Mouse (Mus musculus) bone marrow macrophage, adult 2 months (primary cell): ENCODE data around the gene Adprhl1.

ENCODE experiments used
- CTCF ChIP-seq: IDR thresholded peaks from 2 replicates; pipeline ENCODE4 v1.5.1; 2012; ENCODE audit warnings: low read depth, mild to moderate bottlenecking, low read length, moderate library complexity
- POLR2A ChIP-seq: IDR thresholded peaks from 2 replicates; pipeline ENCODE4 v1.6.1; 2012; ENCODE audit warnings: mild to moderate bottlenecking, low read depth, low read length, borderline replicate concordance

DNA sequence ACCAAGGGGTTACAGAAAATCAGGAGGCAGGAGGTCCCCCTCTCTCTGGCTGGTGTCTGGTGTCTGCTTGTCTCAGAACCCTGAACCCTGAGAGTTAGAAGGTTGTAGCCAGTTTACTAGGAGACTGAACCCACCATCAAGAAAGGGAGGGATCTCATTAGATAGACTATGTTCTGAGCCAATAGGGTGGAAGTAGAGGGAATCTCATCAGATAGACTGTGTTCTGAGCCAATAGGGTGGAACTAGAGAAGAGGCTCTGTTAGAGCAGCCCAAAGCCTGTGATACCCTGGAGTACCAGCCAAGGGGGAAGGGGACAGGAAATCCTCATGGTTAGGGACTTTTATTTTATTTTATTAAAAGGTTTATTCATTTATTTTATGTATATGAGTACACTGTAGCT is 36.0 kb downstream of the Adprhl1 start:
- no peak for TF ChIP-seq CTCF
- TF ChIP-seq POLR2A: no peak
